Mouse (Mus musculus): ENCODE results near the gene Dync1i2.

The Dync1i2 gene

GRCm38 (mm10) chr2:71203819-71204432 is 7.6 kb upstream of the Dync1i2 start:
- no peak for DNase-seq

- DNase-seq, result no peak
These were observed 2.3 kb upstream of the Dync1i2 start for GRCm38 (mm10) chr2:71209041-71209755.

GRCm38 (mm10) chr2:71211096-71211495 is 410 bp upstream of the Dync1i2 start:
- DNase-seq, result peak in 1 of 2 experiments; percentile 8

GRCm38 (mm10) chr2:71212360-71212726 is 837 bp downstream of the Dync1i2 start:
- no peak for DNase-seq

- peak in 1 of 2 experiments; percentile 28 for DNase-seq
These were observed 9.5 kb downstream of the Dync1i2 start for GRCm38 (mm10) chr2:71221020-71221419.

GRCm38 (mm10) chr2:71227398-71227797 is 15.9 kb downstream of the Dync1i2 start:
- DNase-seq, result no peak

- DNase-seq, result no peak
These were observed 18.1 kb downstream of the Dync1i2 start for GRCm38 (mm10) chr2:71229603-71230002.

GRCm38 (mm10) chr2:71231951-71232350 is 20.4 kb downstream of the Dync1i2 start:
- DNase-seq, result no peak

- DNase-seq, result no peak
These were observed 21.5 kb downstream of the Dync1i2 start for GRCm38 (mm10) chr2:71232976-71233375.

GRCm38 (mm10) chr2:71235420-71235819 is 23.9 kb downstream of the Dync1i2 start:
- no peak for DNase-seq

GRCm38 (mm10) chr2:71236009-71236408 is 24.5 kb downstream of the Dync1i2 start:
- no peak for DNase-seq

- DNase-seq, result no peak
These were observed 30.0 kb downstream of the Dync1i2 start for GRCm38 (mm10) chr2:71241505-71241904.

- no peak for DNase-seq
These were observed 30.7 kb downstream of the Dync1i2 start for GRCm38 (mm10) chr2:71242180-71242579.

GRCm38 (mm10) chr2:71243058-71243672 is 31.7 kb downstream of the Dync1i2 start:
- no peak for DNase-seq

GRCm38 (mm10) chr2:71244807-71245206 is 33.3 kb downstream of the Dync1i2 start:
- DNase-seq, result no peak

GRCm38 (mm10) chr2:71245416-71245815 is 33.9 kb downstream of the Dync1i2 start:
- DNase-seq, result no peak

- DNase-seq, result no peak
These were observed 34.6 kb downstream of the Dync1i2 start for GRCm38 (mm10) chr2:71246096-71246495.

- no peak for DNase-seq
These were observed 36.6 kb downstream of the Dync1i2 start for GRCm38 (mm10) chr2:71248071-71248470.

GRCm38 (mm10) chr2:71250841-71251240 is 39.3 kb downstream of the Dync1i2 start:
- DNase-seq, result no peak

- DNase-seq, result no peak
These were observed 43.3 kb downstream of the Dync1i2 start for GRCm38 (mm10) chr2:71254836-71255235.

GRCm38 (mm10) chr2:71256581-71256980 is 45.1 kb downstream of the Dync1i2 start:
- no peak for DNase-seq

GRCm38 (mm10) chr2:71264585-71264984 is 53.1 kb downstream of the Dync1i2 start:
- no peak for DNase-seq

- DNase-seq, result no peak
These were observed 57.2 kb downstream of the Dync1i2 start for GRCm38 (mm10) chr2:71268691-71269090.

- no peak for DNase-seq
These were observed 57.8 kb downstream of the Dync1i2 start for GRCm38 (mm10) chr2:71269332-71269731.
